Mouse (Mus musculus) kidney, adult 2 months (tissue): ENCODE measurements around the gene Tpd52l1.

Experiments
- CTCF ChIP-seq: fragments of 200-500 bp; conservative IDR thresholded peaks from 2 replicates; pipeline ENCODE4 v1.5.1; 2011; ENCODE audit warnings: low read depth, mild to moderate bottlenecking, control low read depth, low read length, moderate library complexity, mixed read lengths; ENCODE audit not compliant: insufficient read depth, insufficient read length
- POLR2A ChIP-seq: fragments of 200-500 bp; IDR thresholded peaks from one replicate; pipeline ENCODE4 v1.6.1; 2011; ENCODE audit warnings: low read depth, low read length, control low read depth

GRCm38 (mm10) chr10:31494296-31494695 is 48.5 kb upstream of the Tpd52l1 start:
- TF ChIP-seq POLR2A (no peak), CTCF (no peak)
